Mouse (Mus musculus) heart, embryonic 13.5 days (tissue): ENCODE data around the gene Irf3. TPM values are rescaled to one million over a fixed set of nuclear protein-coding genes. Genes with fewer than 3 reads are reported as not detected.

Experiments
- ATAC-seq: fragments of 200-750 bp; cut with Nextera tagmentation; 2 replicates; pipeline ENCODE4 v1.8.0; 2017; ENCODE audit warnings: moderate TSS enrichment; ENCODE audit not compliant: insufficient number of reproducible peaks, low FRiP score, low TSS enrichment; ENCODE audit errors: extremely low read depth
- H3K27ac ChIP-seq: fragments of 300-500 bp; sonication (generic); replicated peaks from 2 replicates; pipeline ENCODE4 v1.5.1; 2015; ENCODE audit warnings: moderate library complexity, mild to moderate bottlenecking, inconsistent platforms
- H3K27me3 ChIP-seq: fragments of 300-500 bp; sonication (generic); replicated peaks from 2 replicates; pipeline ENCODE4 v1.6.1; 2015; ENCODE audit warnings: mild to moderate bottlenecking, inconsistent platforms
- H3K36me3 ChIP-seq: fragments of 300-500 bp; sonication (generic); 2 replicates; pipeline ENCODE4 v1.6.1; 2015; ENCODE audit warnings: mild to moderate bottlenecking, inconsistent platforms
- H3K4me1 ChIP-seq: fragments of 300-500 bp; sonication (generic); 2 replicates; pipeline ENCODE4 v1.6.1; 2015; ENCODE audit warnings: inconsistent platforms
- H3K4me2 ChIP-seq: fragments of 300-500 bp; sonication (generic); 2 replicates; pipeline ENCODE4 v1.6.1; 2015; ENCODE audit warnings: inconsistent platforms, mild to moderate bottlenecking, moderate library complexity
- H3K4me3 ChIP-seq: fragments of 300-500 bp; sonication (generic); 2 replicates; pipeline ENCODE4 v1.5.1; 2015; ENCODE audit warnings: moderate library complexity, mild to moderate bottlenecking, inconsistent platforms
- H3K9ac ChIP-seq: fragments of 300-500 bp; sonication (generic); 2 replicates; pipeline ENCODE4 v1.6.1; 2015; ENCODE audit warnings: inconsistent platforms, mild to moderate bottlenecking, moderate library complexity
- H3K9me3 ChIP-seq: fragments of 300-500 bp; sonication (generic); 2 replicates; pipeline ENCODE4 v1.6.1; 2016; ENCODE audit warnings: inconsistent platforms
- WGBS: fragments of 180-500 bp; shearing (Covaris S2); methylation state at CpG from one replicate; pipeline ENCODE4 v1.1.7; 2015; ENCODE audit warnings: mixed read lengths; 5-methylcytosine and 5-hydroxymethylcytosine counted together
- polyA plus RNA-seq: library from polyadenylated mRNA; unstranded; fragments of >200 nt; fragmentation: Nextera tagmentation; extraction: Ambion mirVana; gene quantifications from 2 replicates; pipeline ENCODE4 v1.2.1, GENCODE M21; 2015

Gene Irf3
- polyA plus RNA-seq, 1 experiment from 2014 or later, result 63.6 TPM

- 86% methylated on average over 11 of the region's 11 CpGs for WGBS
- Histone ChIP-seq H3K4me3 (no peak overlapping the region), H3K4me1 (no peaks in the 10 kb centered on the region), H3K36me3 (peaks cover 100% of the 10 kb centered on the region), H3K9me3 (no peaks in the 10 kb centered on the region), H3K9ac (no peak overlapping the region), H3K4me2 (no peak overlapping the region), H3K27ac (no peak overlapping the region), H3K27me3 (no peaks in the 10 kb centered on the region)
- no peak for ATAC-seq
Measured at GRCm38 (mm10) chr7:45036702-45037101, 39.3 kb downstream of the Irf3 start.

- no peaks in the 10 kb centered on the region for H3K9me3 ChIP-seq
- 70% methylated on average over 7 of the region's 7 CpGs for WGBS
- no peak overlapping the region for H3K4me2 ChIP-seq
- peaks cover 100% of the 10 kb centered on the region for H3K36me3 ChIP-seq
- H3K27ac ChIP-seq, result no peak overlapping the region
- no peak for ATAC-seq
- no peak overlapping the region for H3K4me3 ChIP-seq
- no peak overlapping the region for H3K9ac ChIP-seq
- H3K27me3 ChIP-seq, result no peaks in the 10 kb centered on the region
- H3K4me1 ChIP-seq, result no peaks in the 10 kb centered on the region
Measured at GRCm38 (mm10) chr7:45037720-45038361, 40.4 kb downstream of the Irf3 start.

- H3K27ac ChIP-seq, result no peak overlapping the region
- no peak overlapping the region for H3K4me3 ChIP-seq
- peaks cover 100% of the 10 kb centered on the region for H3K36me3 ChIP-seq
- no peaks in the 10 kb centered on the region for H3K27me3 ChIP-seq
- 92% methylated on average over 9 of the region's 9 CpGs for WGBS
- H3K9ac ChIP-seq, result no peak overlapping the region
- H3K4me1 ChIP-seq, result no peaks in the 10 kb centered on the region
- no peaks in the 10 kb centered on the region for H3K9me3 ChIP-seq
- H3K4me2 ChIP-seq, result no peak overlapping the region
- ATAC-seq, result no peak
Measured at GRCm38 (mm10) chr7:45038411-45038810, 41.0 kb downstream of the Irf3 start.

GRCm38 (mm10) chr7:45040851-45041250, 43.4 kb downstream of the Irf3 start:
- no peaks in the 10 kb centered on the region for H3K4me1 ChIP-seq
- H3K27ac ChIP-seq, result no peak overlapping the region
- peaks cover 100% of the 10 kb centered on the region for H3K36me3 ChIP-seq
- no peaks in the 10 kb centered on the region for H3K27me3 ChIP-seq
- WGBS, result 82% methylated on average over 9 of the region's 9 CpGs
- ATAC-seq, result no peak
- H3K9me3 ChIP-seq, result no peaks in the 10 kb centered on the region
- H3K4me2 ChIP-seq, result no peak overlapping the region
- H3K9ac ChIP-seq, result no peak overlapping the region
- H3K4me3 ChIP-seq, result no peak overlapping the region

GRCm38 (mm10) chr7:45043307-45043706, 45.9 kb downstream of the Irf3 start:
- no peak overlapping the region for H3K4me2 ChIP-seq
- no peak for ATAC-seq
- H3K4me1 ChIP-seq, result no peaks in the 10 kb centered on the region
- peaks cover 100% of the 10 kb centered on the region for H3K36me3 ChIP-seq
- no peak overlapping the region for H3K27ac ChIP-seq
- no peak overlapping the region for H3K9ac ChIP-seq
- H3K9me3 ChIP-seq, result no peaks in the 10 kb centered on the region
- WGBS, result 91% methylated on average over 12 of the region's 14 CpGs
- no peak overlapping the region for H3K4me3 ChIP-seq
- no peaks in the 10 kb centered on the region for H3K27me3 ChIP-seq

GRCm38 (mm10) chr7:45045741-45046140, 48.3 kb downstream of the Irf3 start:
- Histone ChIP-seq H3K27me3 (no peaks in the 10 kb centered on the region), H3K4me2 (no peak overlapping the region), H3K27ac (no peak overlapping the region), H3K9me3 (no peaks in the 10 kb centered on the region), H3K4me3 (no peak overlapping the region), H3K9ac (no peak overlapping the region), H3K4me1 (peaks cover 11% of the 10 kb centered on the region), H3K36me3 (peaks cover 100% of the 10 kb centered on the region)
- 91% methylated on average over 22 of the region's 22 CpGs for WGBS
- ATAC-seq, result no peak

- Histone ChIP-seq H3K36me3 (peaks cover 93% of the 10 kb centered on the region), H3K27ac (no peak overlapping the region), H3K4me2 (no peak overlapping the region), H3K9ac (no peak overlapping the region), H3K9me3 (no peaks in the 10 kb centered on the region), H3K4me1 (peaks cover 22% of the 10 kb centered on the region), H3K4me3 (no peak overlapping the region), H3K27me3 (no peaks in the 10 kb centered on the region)
- WGBS, result 95% methylated on average over 26 of the region's 26 CpGs
- ATAC-seq, result no peak
Measured at GRCm38 (mm10) chr7:45046853-45047350, 49.5 kb downstream of the Irf3 start.

- peaks cover 88% of the 10 kb centered on the region for H3K36me3 ChIP-seq
- no peak overlapping the region for H3K4me2 ChIP-seq
- no peak overlapping the region for H3K9ac ChIP-seq
- no peaks in the 10 kb centered on the region for H3K27me3 ChIP-seq
- no peak overlapping the region for H3K27ac ChIP-seq
- H3K4me3 ChIP-seq, result no peak overlapping the region
- H3K4me1 ChIP-seq, result peaks cover 23% of the 10 kb centered on the region
- no peak for ATAC-seq
- no peaks in the 10 kb centered on the region for H3K9me3 ChIP-seq
- 91% methylated on average over 14 of the region's 14 CpGs for WGBS
Measured at GRCm38 (mm10) chr7:45047491-45047890, 50.0 kb downstream of the Irf3 start.

GRCm38 (mm10) chr7:45048001-45048890, 50.8 kb downstream of the Irf3 start:
- Histone ChIP-seq H3K27me3 (no peaks in the 10 kb centered on the region), H3K9me3 (no peaks in the 10 kb centered on the region), H3K4me2 (no peak overlapping the region), H3K4me3 (no peak overlapping the region), H3K4me1 (peaks cover 23% of the 10 kb centered on the region), H3K27ac (no peak overlapping the region), H3K9ac (no peak overlapping the region), H3K36me3 (peaks cover 80% of the 10 kb centered on the region)
- ATAC-seq, result no peak
- WGBS, result 90% methylated on average over 38 of the region's 38 CpGs

- Histone ChIP-seq H3K4me1 (peaks cover 27% of the 10 kb centered on the region), H3K27ac (no peak overlapping the region), H3K9me3 (no peaks in the 10 kb centered on the region), H3K4me3 (no peak overlapping the region), H3K27me3 (no peaks in the 10 kb centered on the region), H3K9ac (no peak overlapping the region), H3K36me3 (peaks cover 72% of the 10 kb centered on the region), H3K4me2 (no peak overlapping the region)
- ATAC-seq, result no peak
- WGBS, result 93% methylated on average over 23 of the region's 23 CpGs
Measured at GRCm38 (mm10) chr7:45048923-45049657, 51.6 kb downstream of the Irf3 start.

GRCm38 (mm10) chr7:45050945-45051600, 53.6 kb downstream of the Irf3 start:
- Histone ChIP-seq H3K9me3 (no peaks in the 10 kb centered on the region), H3K4me3 (peak overlapping the region; percentile 80), H3K27me3 (no peaks in the 10 kb centered on the region), H3K4me1 (peaks cover 30% of the 10 kb centered on the region), H3K27ac (peak overlapping the region; percentile 99), H3K4me2 (peak overlapping the region; percentile 98), H3K36me3 (peaks cover 52% of the 10 kb centered on the region), H3K9ac (peak overlapping the region; percentile 98)
- ATAC-seq, result peak; percentile 9; the same call in 1 of the 2 replicates
- WGBS, result 5% methylated on average over 16 of the region's 16 CpGs
